Mouse (Mus musculus) gastrocnemius, adult 18-20 months (tissue): ENCODE measurements around the gene Serf2. TPM values are rescaled to one million over a fixed set of nuclear protein-coding genes. Genes with fewer than 3 reads are reported as not detected.
A peak's percentile ranks its signal among the peaks of the same experiment; 100 is the strongest.
"Not testable (repeated sequence)": the region's sequence is repeated elsewhere in the genome, so short reads cannot be mapped to it uniquely, and the experiment has no call there.

Source experiments
- DNase-seq: peaks from one replicate; pipeline ENCODE4 v3.0.0; 2021; ENCODE audit warnings: low spot score
- microRNA-seq: library from miRNA; unstranded; fragments of <30 nt; microRNA quantifications from one replicate; pipeline ENCODE4 v1.2.0, GENCODE M21; 2021
- total RNA-seq, 2 experiments: library from RNA; stranded (reverse); gene quantifications; 2 replicates each; pipeline ENCODE4 v1.2.3; 2021

Gene Serf2
- total RNA-seq, 2 experiments from 2014 or later = 334 to 355 TPM

GRCm38 (mm10) chr2:121501550-121501949 is 52.6 kb downstream of the Serf2 start:
- not testable (repeated sequence) for DNase-seq

- peak; percentile 85 for DNase-seq
Observed at GRCm38 (mm10) chr2:121505942-121506882, 57.2 kb downstream of the Serf2 start, which contains the start of the genes Mfap1a and Wdr76. TSS of gene Mfap1a (minus strand) at chr2:121506665. TSS of gene Wdr76 (plus strand) at chr2:121506723.

- DNase-seq = no peak
Observed at GRCm38 (mm10) chr2:121507173-121507950, 58.4 kb downstream of the Serf2 start.

Small RNAs within 50 kb of the gene (microRNA-seq; reads per million reads assigned to microRNA genes)
- not detected for gene Gm22953

Other genes with a start within 250 kb of the Serf2 start
- gene Trp53bp1, start 177.8 kb upstream of the Serf2 start, total RNA-seq = 10 to 100 TPM; 17.3 to 22.7 TPM
- 10 to 100 TPM in 1 of 2 experiments, 1 to 10 TPM in 1; 4.7 to 13.4 TPM for gene Map1a, start 159.6 kb upstream of the Serf2 start, total RNA-seq
- 100 to 1,000 TPM; 107 to 127 TPM for gene Ppip5k1, start 93.8 kb upstream of the Serf2 start, total RNA-seq
- not detected for gene Ckmt1, start 91.5 kb upstream of the Serf2 start, total RNA-seq
- under 1 TPM in 1 of 2 experiments, not detected in 1; 0.09 TPM for gene Strc, start 62.0 kb upstream of the Serf2 start, total RNA-seq
- 10 to 100 TPM; 28.3 to 39.1 TPM for gene Pdia3, start 35.4 kb upstream of the Serf2 start, total RNA-seq
- 1 to 10 TPM; 1.7 to 1.8 TPM for gene Catsper2, start 35.4 kb upstream of the Serf2 start, total RNA-seq
- gene Ell3, start 4.9 kb upstream of the Serf2 start, total RNA-seq = not detected
- gene Hypk, start 4.1 kb downstream of the Serf2 start, total RNA-seq = 10 to 100 TPM; 10.9 to 15.1 TPM
- gene Serinc4, start 7.6 kb downstream of the Serf2 start, total RNA-seq = not detected
- gene Mfap1b, start 24.9 kb downstream of the Serf2 start, total RNA-seq = 10 to 100 TPM; 23.5 to 24.5 TPM
- gene Mfap1a, start 57.5 kb downstream of the Serf2 start, total RNA-seq = 10 to 100 TPM; 17.9 to 19.2 TPM
- gene Wdr76, start 57.5 kb downstream of the Serf2 start, total RNA-seq = 1 to 10 TPM; 1.4 to 1.5 TPM